Mouse (Mus musculus) hindlimb bud, embryonic 11.5 days (tissue): ENCODE measurements at regions not wholly inside any gene's neighbourhood (a gene's known extent, or its start where the extent isn't known, plus 50 kb on each side); places are given as distances from the start of the nearest gene placed in this dataset.

Source experiments
- DNase-seq: peaks from one replicate; pipeline ENCODE4 v3.0.0-alpha.2; 2012; ENCODE audit warnings: low read depth, low spot score; ENCODE audit errors: extremely low spot score

- DNase-seq = no peak
These were observed 281.1 kb downstream of the Lipi start for GRCm38 (mm10) chr16:75304743-75305142.

- no peak for DNase-seq
These were observed 288.4 kb downstream of the Lipi start for GRCm38 (mm10) chr16:75297416-75297815.

- DNase-seq = no peak
These were observed 293.0 kb downstream of the Lipi start for GRCm38 (mm10) chr16:75292736-75293428.

- DNase-seq = no peak
These were observed 294.7 kb downstream of the Lipi start for GRCm38 (mm10) chr16:75291194-75291593.

GRCm38 (mm10) chr16:75287150-75287549 is 298.7 kb downstream of the Lipi start:
- DNase-seq = no peak

- DNase-seq = no peak
These were observed 300.1 kb downstream of the Lipi start for GRCm38 (mm10) chr16:75285811-75286210.

- DNase-seq = no peak
These were observed 322.0 kb downstream of the Lipi start for GRCm38 (mm10) chr16:75263903-75264302.

- DNase-seq = no peak
These were observed 330.9 kb downstream of the Lipi start for GRCm38 (mm10) chr16:75254981-75255380.

- DNase-seq = peak; percentile 1
These were observed 336.7 kb downstream of the Lipi start for GRCm38 (mm10) chr16:75249170-75249569.

- no peak for DNase-seq
These were observed 345.5 kb downstream of the Lipi start for GRCm38 (mm10) chr16:75240383-75240782.

- DNase-seq = no peak
These were observed 353.7 kb downstream of the Lipi start for GRCm38 (mm10) chr16:75232133-75232532.

GRCm38 (mm10) chr16:75193404-75193803 is 392.5 kb downstream of the Lipi start:
- no peak for DNase-seq

GRCm38 (mm10) chr16:75190316-75190715 is 395.5 kb downstream of the Lipi start:
- no peak for DNase-seq

GRCm38 (mm10) chr16:75166040-75166439 is 419.8 kb downstream of the Lipi start:
- DNase-seq = no peak

- no peak for DNase-seq
These were observed 420.7 kb downstream of the Lipi start for GRCm38 (mm10) chr16:75164969-75165726.

GRCm38 (mm10) chr16:75159740-75160139 is 426.1 kb downstream of the Lipi start:
- DNase-seq = no peak

- DNase-seq = no peak
These were observed 430.3 kb downstream of the Lipi start for GRCm38 (mm10) chr16:75155441-75156038.
